Mouse (Mus musculus) heart, postnatal 0 days (tissue): ENCODE measurements around the gene Apc2. TPM values are rescaled to one million over a fixed set of nuclear protein-coding genes. Genes with fewer than 3 reads are reported as not detected.

Experiments
- ATAC-seq: fragments of 200-750 bp; cut with Nextera tagmentation; 2 replicates; pipeline ENCODE4 v1.8.0; 2017; ENCODE audit warnings: low read depth, moderate number of reproducible peaks, moderate library complexity; ENCODE audit not compliant: insufficient read depth
- DNase-seq: peaks from one replicate; pipeline ENCODE4 v3.0.0-alpha.2; 2016; ENCODE audit warnings: low spot score
- H3K27ac ChIP-seq: fragments of 300-500 bp; sonication (generic); 2 replicates; pipeline ENCODE4 v1.5.1; 2014; ENCODE audit warnings: low read depth, mild to moderate bottlenecking
- H3K27me3 ChIP-seq: fragments of 300-500 bp; sonication (generic); 2 replicates; pipeline ENCODE4 v1.6.1; 2014; ENCODE audit warnings: low read length, mixed read lengths; ENCODE audit not compliant: control insufficient read depth, insufficient read depth
- H3K36me3 ChIP-seq: fragments of 300-500 bp; sonication (generic); replicated peaks from 2 replicates; pipeline ENCODE4 v1.6.1; 2014; ENCODE audit warnings: low read length, mixed read lengths; ENCODE audit not compliant: control insufficient read depth, insufficient read depth
- H3K4me1 ChIP-seq: fragments of 300-500 bp; sonication (generic); 2 replicates; pipeline ENCODE4 v1.6.1; 2014; ENCODE audit warnings: antibody characterized with exemption; ENCODE audit not compliant: control insufficient read depth, insufficient read depth
- H3K4me2 ChIP-seq: fragments of 300-500 bp; sonication (generic); 2 replicates; pipeline ENCODE4 v1.6.1; 2014; ENCODE audit warnings: low read depth, mild to moderate bottlenecking, low read length, moderate library complexity
- H3K4me3 ChIP-seq: fragments of 300-500 bp; sonication (generic); 2 replicates; pipeline ENCODE4 v1.5.1; 2014; ENCODE audit warnings: low read depth, low read length
- H3K9ac ChIP-seq: fragments of 300-500 bp; sonication (generic); replicated peaks from 2 replicates; pipeline ENCODE4 v1.6.1; 2014; ENCODE audit warnings: low read depth, low read length, mixed read lengths
- H3K9me3 ChIP-seq: fragments of 300-500 bp; sonication (generic); replicated peaks from 2 replicates; pipeline ENCODE4 v1.6.1; 2016; ENCODE audit warnings: low read length; ENCODE audit not compliant: control insufficient read depth
- CTCF ChIP-seq: IDR thresholded peaks from 2 replicates; pipeline ENCODE4 v1.5.1; 2016; ENCODE audit warnings: antibody characterized with exemption, control low read depth, low read depth
- EP300 ChIP-seq: IDR thresholded peaks from 2 replicates; pipeline ENCODE4 v1.6.1; 2016; ENCODE audit warnings: antibody characterized with exemption, low read depth
- WGBS: fragments of 180-500 bp; shearing (Covaris S2); extraction: QIAGEN DNeasy Blood & Tissue Kit; methylation state at CpG from one replicate; pipeline ENCODE4 v1.1.7; 2014; 5-methylcytosine and 5-hydroxymethylcytosine counted together
- polyA plus RNA-seq: library from polyadenylated mRNA; unstranded; fragments of >200 nt; fragmentation: Nextera tagmentation; extraction: Ambion mirVana; gene quantifications from 2 replicates; pipeline ENCODE4 v1.2.1, GENCODE M21; 2015
- total RNA-seq: library from RNA; depleted of rRNA; stranded (reverse); fragments of >200 nt; gene quantifications from 2 replicates; pipeline ENCODE4 v1.2.3, GENCODE M21; 2014; ENCODE audit warnings: low replicate concordance

The Apc2 gene
- total and polyA plus RNA-seq, 2 experiments from 2014 or later, result 0.83 to 3.4 TPM

DNA sequence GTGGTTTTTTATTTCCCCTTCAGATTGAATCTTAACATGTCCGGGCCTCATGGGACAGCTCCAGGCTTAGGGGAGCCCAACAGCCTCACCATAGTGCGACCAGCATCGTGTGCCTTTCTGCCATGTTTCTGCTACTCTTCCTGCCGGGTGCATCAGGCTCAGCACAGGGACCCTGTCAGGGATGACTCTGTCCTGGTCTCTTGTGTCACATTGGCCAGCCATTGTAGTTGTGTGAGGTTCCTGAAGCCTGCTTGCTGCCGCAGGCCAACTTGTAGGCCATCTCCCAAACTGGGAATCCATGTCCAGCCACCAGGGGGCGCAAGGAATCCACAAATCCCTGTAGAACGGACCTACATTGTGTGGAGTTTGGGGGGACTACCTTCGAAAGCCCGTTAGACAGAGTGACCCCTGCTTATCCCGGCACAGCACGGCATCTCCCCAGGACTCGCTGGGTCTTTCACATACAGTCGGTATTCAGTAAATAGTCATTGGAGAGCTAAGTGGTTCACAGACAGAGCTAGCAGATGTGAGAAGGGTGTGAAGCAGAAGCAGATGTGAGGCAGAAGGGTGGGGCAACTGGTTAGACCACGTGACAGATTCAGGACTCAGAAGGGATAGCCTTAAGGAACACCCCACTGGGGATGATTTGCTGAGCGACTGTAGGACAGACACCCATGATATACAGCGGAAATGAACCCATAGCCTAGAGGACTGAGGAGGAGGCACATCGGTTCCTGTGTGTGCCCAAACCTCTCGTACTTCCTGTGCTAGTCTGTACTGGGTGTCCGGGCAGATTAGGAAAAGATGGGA, 44.4 kb downstream of the Apc2 start:
- Histone ChIP-seq H3K4me1 (peaks cover 15% of the 10 kb centered on the region), H3K27me3 (peaks cover 43% of the 10 kb centered on the region), H3K9me3 (no peaks in the 10 kb centered on the region), H3K27ac (no peak overlapping the region), H3K4me3 (no peak overlapping the region), H3K9ac (no peak overlapping the region), H3K36me3 (no peaks in the 10 kb centered on the region), H3K4me2 (no peak overlapping the region)
- ATAC-seq, result peak; percentile 42
- 21% methylated on average over 19 of the region's 19 CpGs for WGBS
- peak; percentile 59 for DNase-seq
- TF ChIP-seq CTCF, result peak; percentile 92
- TF ChIP-seq EP300, result no peak

DNA sequence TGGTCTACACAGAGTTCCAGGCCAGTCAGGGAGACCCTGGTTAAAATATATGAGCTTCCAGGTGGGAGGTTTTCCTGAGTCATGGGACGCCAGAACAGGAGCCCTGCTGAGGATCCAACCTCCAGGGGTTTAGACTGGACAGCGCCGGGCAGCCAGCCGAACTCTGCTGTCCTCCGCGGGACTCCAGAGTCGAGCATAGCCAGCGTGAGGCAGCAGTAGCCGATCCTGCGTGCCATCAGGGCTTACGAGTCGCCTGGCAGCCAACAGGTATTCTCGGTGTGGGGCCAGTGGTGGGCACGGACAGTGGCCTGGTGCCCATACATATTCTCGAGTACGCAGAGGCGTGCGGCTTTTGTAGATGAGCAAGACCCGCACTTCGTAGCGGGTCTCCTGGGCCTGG, 45.2 kb downstream of the Apc2 start:
- Histone ChIP-seq H3K9me3 (no peaks in the 10 kb centered on the region), H3K4me2 (no peak overlapping the region), H3K36me3 (no peaks in the 10 kb centered on the region), H3K9ac (no peak overlapping the region), H3K4me3 (no peak overlapping the region), H3K4me1 (peaks cover 16% of the 10 kb centered on the region), H3K27ac (no peak overlapping the region), H3K27me3 (peaks cover 51% of the 10 kb centered on the region)
- DNase-seq (no peak), ATAC-seq (no peak)
- 42% methylated on average over 21 of the region's 21 CpGs for WGBS
- no peak for TF ChIP-seq EP300

GRCm38 (mm10) chr10:80341491-80342304, 45.9 kb downstream of the Apc2 start:
- Histone ChIP-seq H3K4me2 (peak overlapping the region; percentile 41; the same call in 1 of the 2 replicates), H3K9me3 (no peaks in the 10 kb centered on the region), H3K27me3 (peaks cover 51% of the 10 kb centered on the region), H3K27ac (no peak overlapping the region), H3K9ac (no peak overlapping the region), H3K36me3 (no peaks in the 10 kb centered on the region), H3K4me3 (peak overlapping the region; percentile 16; the same call in 1 of the 2 replicates), H3K4me1 (peaks cover 16% of the 10 kb centered on the region)
- no peak for TF ChIP-seq CTCF
- TF ChIP-seq EP300, result no peak
- ATAC-seq (no peak), DNase-seq (no peak)
- 11% methylated on average over 47 of the region's 47 CpGs for WGBS

DNA sequence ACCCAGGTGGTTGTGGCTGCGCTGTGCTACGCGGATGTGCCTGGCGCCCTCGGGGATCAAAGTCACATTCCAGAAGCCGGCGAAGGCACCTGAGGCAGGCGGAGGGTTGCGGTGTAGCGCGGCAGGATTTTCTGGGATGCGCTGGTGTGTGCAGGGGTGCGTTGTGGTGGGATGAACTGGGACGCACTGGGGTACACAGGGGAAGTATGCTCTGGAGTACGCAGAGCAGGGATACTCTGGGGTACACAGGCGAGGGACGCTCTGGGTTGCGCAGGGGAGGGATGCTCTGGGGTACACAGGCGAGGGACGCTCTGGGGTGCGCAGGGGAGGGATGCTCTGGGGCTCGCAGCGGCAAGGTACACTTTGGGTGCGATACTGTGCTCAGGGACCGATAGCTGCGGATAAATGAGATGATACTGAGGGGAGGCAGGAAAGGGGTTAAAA, 46.5 kb downstream of the Apc2 start:
- no peak for DNase-seq
- Histone ChIP-seq H3K4me2 (peak overlapping the region; percentile 41), H3K4me3 (peak overlapping the region; percentile 16), H3K9me3 (no peaks in the 10 kb centered on the region), H3K9ac (no peak overlapping the region), H3K4me1 (peaks cover 18% of the 10 kb centered on the region), H3K27ac (no peak overlapping the region), H3K36me3 (no peaks in the 10 kb centered on the region), H3K27me3 (peaks cover 53% of the 10 kb centered on the region)
- TF ChIP-seq CTCF, result no peak
- TF ChIP-seq EP300, result no peak
- 6% methylated on average over 26 of the region's 26 CpGs for WGBS
- ATAC-seq, result no peak

GRCm38 (mm10) chr10:80342749-80343424, 47.1 kb downstream of the Apc2 start:
- Histone ChIP-seq H3K9me3 (no peaks in the 10 kb centered on the region), H3K4me3 (peak overlapping the region; percentile 16)
- no peak for TF ChIP-seq CTCF
- no peak for TF ChIP-seq EP300

More at GRCm38 (mm10) chr10:80342749-80343424, 47.1 kb downstream of the Apc2 start:
- DNase-seq, result peak; percentile 64
- Histone ChIP-seq H3K27ac (no peak overlapping the region), H3K27me3 (peaks cover 55% of the 10 kb centered on the region), H3K4me1 (peaks cover 23% of the 10 kb centered on the region), H3K9ac (no peak overlapping the region), H3K4me2 (peak overlapping the region; percentile 41), H3K36me3 (no peaks in the 10 kb centered on the region)
- peak; percentile 42 for ATAC-seq
- WGBS, result 2% methylated on average over 30 of the region's 33 CpGs
